Mouse (Mus musculus): ENCODE measurements at regions not wholly inside any gene's neighbourhood (a gene's known extent, or its start where the extent isn't known, plus 50 kb on each side); places are given as distances from the start of the nearest gene placed in this dataset.

DNA sequence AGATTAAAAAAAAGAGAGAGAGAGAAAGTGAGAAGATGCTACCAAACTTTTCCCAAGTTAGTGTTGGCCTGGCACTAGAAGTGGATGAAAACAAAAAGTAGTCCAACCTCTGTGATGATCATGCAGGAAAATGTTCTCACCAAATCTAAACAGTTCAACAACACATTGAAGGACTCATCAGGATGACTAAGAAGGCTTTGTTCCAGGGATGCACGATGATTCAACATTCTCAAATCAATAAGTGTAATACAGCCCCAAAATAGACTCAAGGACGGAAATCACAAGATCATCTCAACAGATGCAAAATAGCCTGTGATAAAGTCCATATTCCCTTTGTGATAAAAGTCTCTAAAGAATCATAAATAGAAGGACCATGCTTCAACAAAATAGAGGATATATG is 106.3 kb downstream of the Cysltr2 start:
- DNase-seq (ENCODE audit: low spot score in 2 of 2) = no peak
- intact Hi-C loops (cut with DNase I) = no loop called here

DNA sequence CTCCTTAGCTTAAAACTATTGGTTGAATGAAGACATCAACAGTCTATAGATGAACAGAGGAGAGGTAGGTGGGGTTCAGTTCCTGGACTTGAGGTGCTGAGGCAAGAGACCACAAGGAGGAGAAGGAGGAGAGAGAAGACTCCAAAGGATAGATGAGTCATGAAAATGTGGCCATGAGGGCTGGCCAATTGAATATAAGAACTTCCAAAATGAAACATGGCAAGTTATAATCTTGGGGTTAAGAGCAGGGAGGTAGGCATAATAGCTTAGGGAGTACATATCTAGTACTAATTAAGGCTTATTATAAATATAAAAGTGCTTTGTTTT is 109.9 kb downstream of the Cysltr2 start:
- no peak for DNase-seq (ENCODE audit: low spot score in 2 of 2)
- intact Hi-C loops (cut with DNase I) = no loop called here

DNA sequence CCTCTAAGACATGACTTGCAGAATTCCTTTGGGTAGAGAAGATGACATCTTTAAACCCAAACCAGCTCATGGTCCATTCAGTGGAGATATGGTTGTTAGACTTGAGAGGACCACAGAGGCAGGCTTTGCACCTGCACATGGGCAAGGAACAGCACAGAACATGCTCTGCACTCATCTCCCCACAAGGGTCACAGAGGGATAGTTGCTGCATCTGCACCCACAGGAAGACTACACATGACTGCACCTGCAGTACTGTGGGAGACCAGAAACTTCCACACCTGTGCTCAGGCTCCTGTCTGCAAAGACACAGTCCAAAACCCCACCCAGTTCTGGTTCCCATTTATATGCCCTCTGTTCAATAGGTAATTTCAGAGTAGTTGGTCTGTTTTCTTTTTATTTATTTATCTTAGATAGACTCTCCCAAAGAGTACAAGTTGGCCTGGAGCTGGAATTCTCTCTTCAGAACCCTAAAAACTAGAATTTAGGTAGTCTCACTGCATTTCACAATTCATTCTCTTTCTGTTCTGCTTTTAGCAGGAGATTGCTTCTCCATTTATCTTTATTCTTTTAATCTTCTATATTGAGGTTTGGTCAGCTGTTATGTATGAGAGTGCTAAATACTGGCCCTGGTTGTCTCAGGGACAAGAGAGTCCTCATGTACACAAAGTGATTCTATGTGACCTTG is 110.4 kb downstream of the Cysltr2 start:
- intact Hi-C loops (cut with DNase I) = no loop called here
- DNase-seq (ENCODE audit: low spot score in 2 of 2) = no peak

DNA sequence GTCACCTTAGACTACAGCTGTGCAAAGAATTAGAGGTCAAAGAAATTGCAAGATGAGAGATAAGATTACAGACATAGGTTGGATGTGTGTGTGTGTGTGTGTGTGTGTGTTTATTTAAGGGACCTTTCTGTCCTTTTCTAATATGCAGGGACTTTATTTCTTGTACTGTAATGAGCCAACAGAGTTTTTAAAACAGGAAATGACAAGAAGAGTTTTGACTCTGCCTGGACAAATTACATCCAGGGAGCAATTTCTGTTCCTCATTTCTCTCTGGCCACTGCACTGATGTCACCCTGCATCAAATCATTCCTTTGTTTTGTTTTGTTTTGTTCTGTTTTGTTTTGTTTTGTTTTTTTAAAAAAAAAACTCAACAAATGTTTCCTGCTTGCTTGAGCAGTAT is 115.3 kb downstream of the Cysltr2 start:
- intact Hi-C loops (cut with DNase I) = no loop called here
- DNase-seq (ENCODE audit: low spot score in 2 of 2) = no peak

DNA sequence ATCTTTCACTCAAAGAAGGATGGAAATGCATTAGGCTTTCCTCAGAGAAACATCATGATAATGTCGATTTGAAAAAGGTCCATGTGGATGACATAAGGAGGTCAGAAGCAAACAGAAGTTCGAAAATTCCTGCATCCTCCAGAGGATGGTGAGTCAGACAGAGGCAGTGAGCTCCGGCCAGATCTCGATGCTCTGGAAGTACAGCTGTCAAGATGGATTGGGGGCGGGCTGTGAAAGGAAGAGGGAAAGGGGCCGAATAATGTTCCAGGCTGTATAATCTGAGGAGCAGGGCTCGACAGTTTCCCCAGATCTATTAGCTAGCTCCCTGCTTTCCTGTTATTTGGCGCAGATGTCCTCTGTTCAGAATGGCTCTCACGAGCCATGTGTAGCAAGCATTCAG is 116.6 kb downstream of the Cysltr2 start:
- intact Hi-C loops (cut with DNase I) = no loop called here
- peak in 1 of 2 experiments; percentile 24 for DNase-seq (ENCODE audit: low spot score in 2 of 2)

DNA sequence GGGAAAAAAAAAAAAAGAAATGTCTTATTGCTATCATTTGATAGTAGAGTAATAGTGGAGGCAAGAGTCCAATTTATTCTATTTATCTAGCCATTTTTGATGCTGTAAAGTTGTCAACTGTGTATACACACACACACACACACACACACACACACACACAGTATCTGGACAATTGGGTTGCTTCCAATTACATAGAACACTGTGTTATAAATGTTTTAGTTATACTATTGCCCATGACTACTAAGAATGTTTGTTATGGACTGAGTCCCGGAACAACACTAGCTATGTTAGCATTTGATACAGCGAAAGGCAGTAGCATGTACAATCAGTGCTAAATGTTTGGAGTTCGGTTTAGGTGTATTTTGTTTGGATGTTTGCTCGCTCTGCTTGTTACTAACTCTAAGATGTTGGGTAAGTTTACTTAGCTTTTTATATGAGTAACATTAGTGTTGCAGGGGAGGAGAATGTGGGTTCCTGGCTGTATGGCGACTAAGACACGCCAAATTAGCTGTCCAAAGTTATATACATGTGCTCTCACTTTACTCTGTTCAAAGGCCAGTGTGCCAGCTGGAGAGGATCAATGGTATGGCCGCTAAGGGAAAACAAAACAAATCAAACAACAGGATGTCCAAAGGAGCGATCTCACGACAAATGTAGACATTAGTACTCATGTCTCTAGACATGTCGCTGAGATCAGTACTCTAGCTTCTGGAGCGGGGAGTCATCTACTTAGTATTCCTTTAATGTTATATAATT is 147.6 kb downstream of the Cysltr2 start:
- intact Hi-C loops (cut with DNase I) = no loop called here
- no peak for DNase-seq (ENCODE audit: low spot score in 2 of 2)

DNA sequence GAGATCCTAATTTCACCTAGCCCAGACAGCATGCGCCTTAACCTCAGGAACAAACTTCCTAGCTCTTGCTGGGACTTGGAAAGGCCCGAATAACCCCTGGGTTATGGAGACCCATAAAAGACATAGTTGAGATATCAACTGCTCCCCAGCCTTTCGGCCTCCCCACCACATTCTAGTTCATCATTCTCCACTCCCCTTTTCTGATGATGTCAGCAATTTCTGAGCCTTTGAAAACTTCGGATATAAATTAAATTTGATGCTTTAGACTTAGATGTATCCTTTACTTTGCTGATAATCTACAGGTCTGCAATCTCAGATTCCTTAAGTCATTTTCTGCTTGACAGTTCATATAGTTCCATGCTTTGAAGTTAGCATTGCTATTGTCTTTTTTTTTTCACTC is 149.3 kb downstream of the Cysltr2 start:
- DNase-seq (ENCODE audit: low spot score in 2 of 2) = no peak
- intact Hi-C loops (cut with DNase I) = no loop called here

DNA sequence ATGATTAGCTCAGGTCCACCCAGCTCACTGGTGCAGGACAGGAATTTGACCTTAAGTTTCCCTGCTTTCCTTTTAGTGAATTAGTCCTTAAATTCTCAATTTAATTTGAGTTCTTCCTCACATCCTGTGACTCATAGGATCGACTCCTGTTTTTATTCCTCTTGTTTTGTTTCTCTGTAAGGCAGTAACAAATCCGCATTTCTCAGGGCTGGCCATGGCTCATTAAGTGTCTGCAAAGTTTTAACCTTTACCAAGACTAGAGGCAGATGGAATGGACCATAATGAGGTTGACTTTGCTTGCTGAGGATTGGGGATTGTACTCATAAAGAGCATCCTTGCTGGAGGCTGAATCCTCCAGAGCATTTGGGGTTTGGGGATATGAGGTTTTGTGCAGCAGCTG is 156.6 kb downstream of the Cysltr2 start:
- DNase-seq (ENCODE audit: low spot score in 2 of 2) = no peak
- intact Hi-C loops (cut with DNase I) = loop anchor here (5.0 kb wide), 1 partner anchor 35 kb away; no protein-coding TSS in a partner anchor

DNA sequence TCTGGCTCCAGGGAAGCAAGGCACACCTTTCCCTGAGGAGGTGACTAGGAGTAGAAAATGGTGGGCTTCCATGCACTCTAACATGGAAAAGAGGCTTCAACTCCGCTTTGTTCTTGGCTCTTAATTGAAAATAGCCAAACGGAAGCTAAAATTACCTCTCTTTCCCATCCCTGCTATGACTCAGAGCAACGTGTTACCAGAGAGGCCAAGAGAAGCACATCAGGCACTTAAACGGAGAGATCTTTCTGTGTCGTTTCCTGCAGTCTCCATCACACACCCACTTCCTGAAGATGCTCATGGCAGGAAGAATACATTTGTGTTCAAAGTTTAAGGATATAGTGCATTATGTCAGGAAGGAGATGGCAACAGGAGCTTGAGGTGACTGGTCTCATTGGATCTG is 159.3 kb downstream of the Cysltr2 start:
- intact Hi-C loops (cut with DNase I) = loop anchor here (5.0 kb wide), 1 partner anchor 38 kb away; no protein-coding TSS in a partner anchor
- no peak for DNase-seq (ENCODE audit: low spot score in 2 of 2)

DNA sequence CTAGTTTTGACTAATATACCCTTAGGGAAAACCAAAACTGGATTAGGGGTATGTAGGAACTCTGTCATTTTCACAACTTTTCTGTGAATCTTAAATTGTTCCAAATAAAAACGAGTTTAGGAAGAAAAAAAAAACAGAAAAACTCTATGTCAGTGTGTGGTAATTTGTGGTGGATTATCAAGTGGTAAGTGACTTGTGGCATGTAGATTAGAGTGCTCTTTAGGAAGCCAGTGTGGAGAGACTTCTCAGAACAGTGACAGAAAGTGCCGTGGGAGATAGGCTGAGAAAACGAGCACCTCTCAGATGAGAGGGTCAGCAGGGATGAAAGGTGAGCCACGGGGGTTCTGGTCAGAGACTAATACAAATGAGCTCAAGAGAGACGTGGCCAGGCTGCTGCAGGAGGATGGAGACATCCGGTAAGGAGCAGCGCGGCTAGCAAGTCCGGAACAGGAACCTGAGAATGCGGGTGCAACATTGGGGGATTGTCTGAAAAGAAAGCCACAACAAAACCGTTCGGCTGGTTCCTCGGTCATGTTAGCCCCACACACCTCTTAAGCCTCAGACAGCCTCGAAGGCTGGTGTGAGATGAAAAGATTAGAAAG is 161.3 kb downstream of the Cysltr2 start:
- no peak for DNase-seq (ENCODE audit: low spot score in 2 of 2)
- intact Hi-C loops (cut with DNase I) = no loop called here

DNA sequence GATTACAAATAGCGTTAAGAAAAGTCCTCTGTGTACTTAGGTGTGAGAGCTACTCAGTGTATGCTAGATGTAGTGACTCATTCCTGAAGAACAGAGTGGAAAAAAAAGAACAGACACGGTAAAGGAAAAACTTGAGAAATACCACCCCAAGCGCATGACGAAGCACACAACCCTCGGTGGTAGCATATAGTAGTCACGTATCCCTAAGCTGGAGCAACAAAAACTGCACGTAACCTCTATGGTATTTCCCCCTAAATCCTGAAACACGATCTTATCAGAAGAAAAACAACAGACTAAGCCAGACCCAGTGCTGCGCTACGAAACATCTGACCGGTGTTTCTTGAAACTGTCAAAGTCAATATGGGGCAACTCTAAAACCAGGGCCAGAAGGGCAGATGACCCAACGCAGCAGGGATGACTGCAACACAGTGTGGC is 162.0 kb downstream of the Cysltr2 start:
- DNase-seq (ENCODE audit: low spot score in 2 of 2) = peak in 1 of 2 experiments; percentile 42
- intact Hi-C loops (cut with DNase I) = no loop called here

DNA sequence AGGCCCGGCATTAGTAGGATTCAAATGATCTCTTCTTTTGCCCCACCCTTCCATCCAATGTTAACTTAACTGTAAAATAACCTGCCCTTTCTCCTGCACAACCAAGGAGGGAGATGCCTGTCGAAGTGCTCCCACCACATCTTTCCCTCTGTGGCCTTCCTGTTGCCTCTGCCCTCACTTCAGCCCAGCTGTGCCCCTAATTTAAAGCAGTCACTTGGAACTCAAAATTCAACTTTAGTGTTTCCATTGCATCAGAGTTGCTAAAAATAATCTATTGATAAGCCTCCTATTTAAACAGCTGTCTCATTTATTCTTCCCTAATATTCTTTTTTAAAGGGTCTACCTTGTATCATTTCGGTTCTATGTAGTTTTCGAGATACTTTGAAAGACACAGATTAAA is 163.1 kb downstream of the Cysltr2 start:
- DNase-seq (ENCODE audit: low spot score in 2 of 2) = no peak
- intact Hi-C loops (cut with DNase I) = no loop called here

DNA sequence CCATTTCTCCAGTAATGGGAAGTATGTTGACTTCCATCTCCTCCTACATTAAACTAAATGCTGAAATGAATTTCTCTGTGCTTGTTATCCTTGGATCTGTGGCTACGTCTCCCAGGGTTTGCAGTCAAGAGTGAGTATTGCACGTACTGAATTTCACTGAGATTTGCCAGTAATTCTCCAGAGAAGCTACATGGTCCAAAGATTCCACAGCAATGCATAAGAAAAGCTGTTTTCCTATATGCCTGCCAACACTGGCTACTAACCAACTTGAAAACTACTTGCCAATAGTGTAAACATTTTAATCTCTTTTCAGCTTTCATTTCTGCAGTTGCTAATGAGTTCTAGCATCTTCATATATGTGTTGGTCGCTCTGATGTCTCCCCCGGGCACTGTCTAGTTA is 164.4 kb downstream of the Cysltr2 start:
- intact Hi-C loops (cut with DNase I) = no loop called here
- peak in 1 of 2 experiments; percentile 7 for DNase-seq (ENCODE audit: low spot score in 2 of 2)

DNA sequence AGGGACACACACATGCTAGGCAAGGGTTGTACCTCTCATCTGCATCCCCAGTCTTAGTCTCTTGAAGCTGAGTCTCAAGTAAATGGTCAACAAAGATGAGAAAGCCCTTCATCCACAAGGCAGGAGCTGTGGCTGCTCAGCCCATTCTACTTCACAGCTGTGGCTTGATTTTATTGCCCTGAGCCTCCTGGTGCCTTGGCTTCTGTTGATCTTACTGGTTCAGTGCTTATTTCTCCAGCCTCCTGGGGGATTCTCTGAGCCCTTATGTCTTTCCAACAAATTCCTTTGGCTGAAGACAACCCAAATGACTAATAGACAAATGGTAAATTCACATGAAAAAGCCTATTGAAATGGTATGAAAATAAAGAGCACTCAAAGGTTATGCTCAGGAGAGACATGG is 167.3 kb upstream of the Fndc3a start:
- intact Hi-C loops (cut with DNase I) = no loop called here
- DNase-seq (ENCODE audit: low spot score in 2 of 2) = no peak

DNA sequence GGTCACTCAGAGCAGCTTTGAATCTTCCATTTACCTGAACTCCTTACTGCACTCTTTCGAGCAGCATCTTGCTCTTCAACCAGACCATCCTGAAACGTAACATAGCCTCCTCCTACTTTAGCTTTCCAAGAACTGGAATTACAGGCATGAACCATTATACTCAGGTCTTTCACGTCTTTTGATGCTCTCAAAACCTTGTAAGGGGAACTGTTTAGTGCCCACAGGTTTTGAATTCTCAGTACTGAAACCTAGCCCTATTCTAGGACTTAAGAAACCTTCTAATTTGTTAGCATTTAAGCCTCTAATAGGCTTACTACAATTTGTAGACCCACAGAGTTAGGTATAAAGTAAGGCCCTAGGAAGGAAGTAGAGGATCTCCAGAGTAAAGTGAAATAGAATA is 163.7 kb upstream of the Fndc3a start:
- intact Hi-C loops (cut with DNase I) = no loop called here
- no peak for DNase-seq (ENCODE audit: low spot score in 2 of 2)

DNA sequence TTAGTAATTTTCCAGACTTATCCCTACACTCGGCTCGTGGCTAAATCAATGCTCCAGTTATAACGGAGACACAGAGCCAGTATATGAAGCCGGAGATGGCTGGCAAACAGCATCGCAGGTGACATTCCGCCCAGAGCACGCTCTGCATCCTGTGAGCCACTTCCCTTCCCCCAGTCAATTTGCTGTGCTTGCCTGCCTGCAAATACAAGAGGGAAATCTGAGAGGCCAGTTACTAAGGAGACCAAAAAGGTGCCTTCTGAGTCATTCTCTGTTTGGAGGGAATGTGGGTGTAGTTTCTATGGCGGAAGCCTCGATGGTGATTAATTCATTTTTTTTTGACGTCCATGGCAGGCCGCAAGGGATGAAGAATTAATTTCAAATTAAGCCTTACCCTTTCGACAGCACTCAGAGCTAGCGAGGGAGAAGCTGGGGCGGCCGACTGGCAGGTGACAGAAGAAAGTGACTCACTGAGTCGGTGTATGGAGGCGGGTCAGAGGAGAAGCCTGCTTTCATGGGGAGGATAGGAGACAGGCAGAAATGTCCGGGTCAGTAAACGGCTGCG is 159.5 kb upstream of the Fndc3a start:
- intact Hi-C loops (cut with DNase I) = no loop called here
- DNase-seq (ENCODE audit: low spot score in 2 of 2) = peak; percentile 36 to 79

DNA sequence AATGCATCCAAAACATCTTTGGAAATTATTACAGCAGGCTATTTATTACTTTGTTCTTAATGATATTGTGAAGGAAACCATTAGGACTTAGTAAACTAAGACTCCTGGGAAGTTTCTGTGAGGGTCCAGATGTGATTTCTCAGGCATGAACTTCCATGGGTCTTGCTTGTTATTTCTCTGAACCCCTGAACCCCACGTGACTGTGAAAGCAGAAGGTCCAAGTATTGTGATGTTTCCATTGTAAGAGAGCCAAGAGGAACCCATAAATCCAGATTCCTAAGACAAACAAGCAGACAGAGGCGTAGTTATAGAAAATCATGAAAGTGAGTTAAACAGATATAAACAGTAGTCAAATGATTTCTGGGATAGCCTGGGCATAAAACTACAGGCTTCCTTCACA is 157.1 kb upstream of the Fndc3a start:
- DNase-seq (ENCODE audit: low spot score in 2 of 2) = no peak
- intact Hi-C loops (cut with DNase I) = no loop called here

DNA sequence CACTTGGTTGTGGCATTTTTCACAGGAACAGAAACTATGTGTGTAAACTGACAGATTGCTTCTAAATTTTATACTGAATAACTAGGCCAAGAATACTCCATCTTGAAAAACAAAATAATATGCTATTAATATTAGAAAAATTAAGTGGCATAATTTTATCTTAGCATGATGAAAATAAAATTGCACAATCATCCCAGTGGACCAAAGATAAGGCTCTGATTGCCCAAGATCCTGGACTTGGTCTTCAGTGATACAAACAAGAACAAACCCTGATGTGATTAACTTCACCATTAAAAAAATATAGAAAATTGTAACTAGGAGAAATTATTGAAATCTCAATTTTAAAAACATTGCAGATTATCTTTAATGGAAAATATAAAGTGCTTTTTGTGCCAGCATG is 155.7 kb upstream of the Fndc3a start:
- DNase-seq (ENCODE audit: low spot score in 2 of 2) = no peak
- intact Hi-C loops (cut with DNase I) = no loop called here

DNA sequence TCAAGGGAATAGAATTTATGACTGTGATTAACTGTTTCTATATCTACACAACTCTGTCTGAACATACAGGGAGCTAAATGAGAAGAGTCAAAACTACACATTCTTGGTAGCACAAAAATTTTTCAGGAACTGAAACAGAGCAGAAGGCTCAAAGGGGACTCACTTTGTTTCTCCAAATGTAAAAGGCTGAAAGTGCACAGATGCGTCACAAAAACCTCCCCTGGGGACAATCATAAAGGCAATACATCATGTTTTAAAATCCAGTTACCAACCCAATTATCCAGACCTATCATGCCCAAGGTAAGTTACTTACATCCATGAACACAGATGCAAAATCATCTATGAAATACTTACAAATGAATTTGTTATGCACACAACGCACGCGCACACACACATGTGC is 155.0 kb upstream of the Fndc3a start:
- intact Hi-C loops (cut with DNase I) = no loop called here
- no peak for DNase-seq (ENCODE audit: low spot score in 2 of 2)

DNA sequence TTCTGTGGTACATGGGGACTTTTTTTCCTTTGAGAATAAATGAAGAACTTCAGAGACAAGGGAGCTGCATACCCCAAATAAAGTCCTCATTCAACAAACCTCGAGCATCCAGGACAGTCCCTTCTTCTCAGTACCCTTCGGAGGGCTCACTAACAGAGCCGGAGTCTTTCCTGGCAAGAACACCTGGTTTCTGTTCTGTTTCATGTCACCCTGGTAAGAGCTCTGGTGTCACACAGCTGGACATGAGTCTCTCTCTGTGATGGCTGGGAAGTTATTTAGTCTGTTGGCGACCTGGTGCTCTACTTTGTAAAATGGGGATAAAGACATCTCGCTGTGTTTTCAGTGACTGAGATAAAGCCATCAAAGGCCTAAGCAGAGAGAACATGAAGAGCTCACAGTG is 154.3 kb upstream of the Fndc3a start:
- no peak for DNase-seq (ENCODE audit: low spot score in 2 of 2)
- intact Hi-C loops (cut with DNase I) = no loop called here

All from left cerebral cortex, postnatal 25 days (tissue).